Mouse (Mus musculus) kidney, adult 9 months (tissue): ENCODE measurements around the gene Lemd1.

ENCODE experiments used
- DNase-seq: peaks from one replicate; pipeline ENCODE4 v3.0.0; 2022

The Lemd1 gene

DNA sequence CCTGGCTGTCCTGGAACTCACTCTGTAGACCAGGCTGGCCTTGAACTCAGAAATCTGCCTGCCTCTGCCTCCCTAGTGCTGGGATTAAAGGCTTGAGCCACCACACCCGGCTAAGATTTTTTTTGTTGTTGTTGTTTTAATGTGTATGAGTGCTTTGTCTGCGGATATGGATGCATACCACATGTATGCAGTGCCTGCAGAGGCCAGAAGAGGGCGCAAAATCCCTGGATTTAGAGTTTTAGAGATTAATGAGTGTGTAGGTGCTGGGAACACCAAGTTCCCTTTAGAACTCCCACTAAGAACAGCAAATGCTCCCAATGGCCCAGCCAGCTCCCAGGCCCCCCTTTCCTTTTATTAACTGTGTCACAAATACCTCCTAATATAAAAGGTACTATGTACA lies 25.4 kb upstream of the Lemd1 start:
- DNase-seq, result no peak

GRCm38 (mm10) chr1:132168115-132168767 lies 23.0 kb upstream of the Lemd1 start:
- no peak for DNase-seq

- no peak for DNase-seq
Measured at GRCm38 (mm10) chr1:132170698-132171097, 20.5 kb upstream of the Lemd1 start.

GRCm38 (mm10) chr1:132171619-132172018 lies 19.6 kb upstream of the Lemd1 start:
- DNase-seq, result no peak

DNA sequence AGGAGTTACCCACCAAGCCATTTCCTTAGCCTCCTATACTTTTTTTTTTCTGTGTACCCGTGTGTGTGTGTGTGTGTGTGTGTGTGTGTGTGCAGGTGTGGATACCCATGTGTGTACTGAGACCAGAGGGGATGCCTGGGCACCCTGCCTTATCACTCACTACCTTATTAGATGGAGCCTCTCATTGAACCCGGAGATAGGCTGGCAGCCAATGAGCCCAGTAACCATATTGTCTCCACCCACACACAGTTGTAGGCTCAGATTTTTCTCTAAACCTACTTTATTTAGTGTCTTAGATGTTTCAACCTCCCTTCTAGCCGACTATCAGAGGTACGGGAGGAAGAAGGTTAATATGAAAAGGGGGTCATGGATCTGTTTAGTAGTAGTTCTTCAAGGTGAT lies 4.9 kb upstream of the Lemd1 start:
- DNase-seq, result no peak

- DNase-seq, result no peak
Measured at GRCm38 (mm10) chr1:132188442-132189066, 2.7 kb upstream of the Lemd1 start.

- DNase-seq, result no peak
Measured at GRCm38 (mm10) chr1:132189231-132189630, 2.0 kb upstream of the Lemd1 start.

DNA sequence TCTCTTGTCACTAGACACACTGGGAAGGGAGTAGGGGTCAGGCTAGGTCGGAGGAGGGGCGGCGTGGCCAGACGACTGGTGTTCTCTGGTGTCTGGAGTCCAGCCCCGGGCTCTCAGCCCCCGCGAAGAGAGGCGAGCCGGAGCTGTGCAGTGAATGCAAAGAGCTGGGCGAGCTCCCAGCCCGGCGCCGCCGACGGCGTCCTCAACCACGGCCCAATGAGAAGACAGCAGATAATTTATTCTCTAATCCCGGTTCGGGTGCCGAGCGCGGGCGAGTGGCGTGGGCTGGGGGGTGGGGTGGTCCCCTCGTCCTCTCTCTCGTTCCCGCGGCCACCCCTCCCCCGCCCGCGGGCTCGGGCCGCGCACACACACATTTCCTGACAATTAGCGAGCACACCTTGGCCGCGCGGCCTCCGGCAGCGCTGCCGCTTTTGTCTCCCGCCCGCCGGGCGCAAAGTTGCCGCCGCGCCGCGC lies 1.2 kb upstream of the Lemd1 start:
- DNase-seq, result no peak

DNA sequence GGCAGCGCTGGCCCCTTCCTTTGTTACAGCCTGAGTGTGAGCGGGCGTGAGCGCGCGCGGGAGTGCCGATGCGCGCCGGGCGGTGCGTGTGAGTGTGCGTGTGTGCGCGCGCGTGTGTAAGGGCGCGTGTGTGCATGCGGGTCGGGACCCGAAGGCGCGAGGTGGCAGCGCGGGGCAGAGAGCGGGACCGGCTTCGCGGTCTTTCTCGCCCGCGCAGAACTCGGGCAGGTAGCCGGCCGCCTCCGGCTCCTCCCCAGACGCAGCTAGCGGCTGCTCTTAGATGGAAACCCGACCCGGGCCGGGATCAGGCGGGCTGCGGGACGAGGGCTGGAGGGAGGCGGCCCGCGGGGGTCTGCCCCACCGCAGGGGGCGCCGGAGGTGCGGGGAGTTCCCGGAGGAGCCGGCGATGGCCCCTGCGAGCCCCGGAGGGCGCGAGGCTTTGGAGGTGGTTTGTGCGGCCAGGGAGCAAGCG lies 574 bp upstream of the Lemd1 start:
- no peak for DNase-seq

- DNase-seq, result no peak
Measured at GRCm38 (mm10) chr1:132191786-132192680, 802 bp downstream of the Lemd1 start.

DNA sequence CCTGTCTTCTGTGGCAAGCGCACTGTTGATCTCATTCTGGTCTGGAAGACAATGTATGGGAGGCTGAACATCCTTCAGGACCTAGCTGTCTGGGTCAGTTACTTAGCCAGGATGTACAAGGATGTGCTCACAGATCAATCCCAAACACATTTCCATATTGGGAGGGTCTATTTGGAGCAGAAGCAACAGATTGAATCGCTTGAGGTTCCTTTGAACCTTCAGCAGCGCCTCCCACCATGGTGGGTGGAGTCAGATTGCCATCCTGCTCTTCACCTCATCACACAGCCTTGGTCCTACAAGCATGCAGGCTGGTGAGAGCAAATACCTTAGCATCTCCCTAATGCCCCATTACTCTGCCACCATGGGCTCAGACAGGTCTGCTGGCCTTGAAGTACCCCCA lies 2.6 kb downstream of the Lemd1 start:
- DNase-seq, result no peak

- no peak for DNase-seq
Measured at GRCm38 (mm10) chr1:132194624-132195023, 3.4 kb downstream of the Lemd1 start.

DNA sequence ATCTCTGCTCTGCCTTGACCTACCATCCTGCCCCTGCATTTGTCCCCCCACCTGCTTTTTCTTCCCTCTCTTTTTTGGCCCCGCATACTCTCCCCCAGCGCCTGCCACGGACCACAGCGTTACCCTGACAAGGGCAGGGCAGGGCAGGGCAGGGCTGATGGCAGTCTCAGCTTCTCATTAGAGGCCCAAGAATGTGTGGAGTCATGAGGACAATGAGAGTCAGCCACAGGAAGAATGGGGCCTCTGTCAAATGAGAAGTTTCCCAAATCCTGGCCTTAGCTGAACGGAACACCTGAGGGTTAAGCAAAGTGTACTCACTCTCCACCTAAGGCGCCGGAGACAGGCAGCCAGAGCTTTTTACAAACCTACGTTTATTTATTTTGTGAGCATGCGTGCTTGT lies 3.9 kb downstream of the Lemd1 start:
- DNase-seq, result no peak

DNA sequence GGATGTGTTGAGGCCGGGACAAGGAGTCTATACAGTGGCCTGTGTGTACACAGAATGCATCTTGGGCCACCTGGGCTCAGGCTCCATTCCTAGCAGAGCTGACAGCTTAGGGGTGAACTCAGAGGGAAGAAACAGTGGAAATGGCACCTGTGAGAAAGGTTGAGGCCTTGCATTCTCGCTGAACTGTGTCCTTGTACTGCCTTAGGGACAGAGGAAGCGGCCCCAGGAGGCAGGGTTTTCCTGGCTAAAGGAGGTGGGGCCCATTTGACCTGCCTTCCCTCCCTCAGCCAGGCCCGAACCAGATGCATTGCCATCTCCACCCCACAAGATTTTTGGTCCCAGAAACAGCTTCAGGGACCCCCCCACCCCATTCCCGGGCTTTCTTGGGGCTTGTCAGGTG lies 4.5 kb downstream of the Lemd1 start:
- DNase-seq, result no peak

DNA sequence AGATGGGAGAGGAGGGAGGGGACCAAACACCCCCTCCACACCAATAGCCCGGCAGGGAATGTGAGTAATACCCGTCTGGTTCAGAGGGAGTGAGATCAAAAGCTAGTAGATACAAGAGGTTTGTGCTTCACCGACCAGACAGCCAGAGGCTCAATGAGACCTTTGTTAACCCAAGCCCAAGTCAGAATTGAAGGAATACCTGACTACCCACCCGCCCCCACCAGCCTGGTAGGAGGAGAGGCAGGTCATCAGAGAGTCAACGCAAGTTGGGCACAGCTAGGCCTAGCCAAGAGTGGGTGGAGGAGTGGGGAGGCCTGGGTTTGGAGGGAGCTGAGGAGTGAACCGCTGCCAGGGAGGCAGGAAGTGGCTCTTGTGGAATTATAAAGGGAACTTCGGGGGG lies 5.1 kb downstream of the Lemd1 start:
- DNase-seq, result no peak

GRCm38 (mm10) chr1:132197666-132198065 lies 6.4 kb downstream of the Lemd1 start:
- no peak for DNase-seq

DNA sequence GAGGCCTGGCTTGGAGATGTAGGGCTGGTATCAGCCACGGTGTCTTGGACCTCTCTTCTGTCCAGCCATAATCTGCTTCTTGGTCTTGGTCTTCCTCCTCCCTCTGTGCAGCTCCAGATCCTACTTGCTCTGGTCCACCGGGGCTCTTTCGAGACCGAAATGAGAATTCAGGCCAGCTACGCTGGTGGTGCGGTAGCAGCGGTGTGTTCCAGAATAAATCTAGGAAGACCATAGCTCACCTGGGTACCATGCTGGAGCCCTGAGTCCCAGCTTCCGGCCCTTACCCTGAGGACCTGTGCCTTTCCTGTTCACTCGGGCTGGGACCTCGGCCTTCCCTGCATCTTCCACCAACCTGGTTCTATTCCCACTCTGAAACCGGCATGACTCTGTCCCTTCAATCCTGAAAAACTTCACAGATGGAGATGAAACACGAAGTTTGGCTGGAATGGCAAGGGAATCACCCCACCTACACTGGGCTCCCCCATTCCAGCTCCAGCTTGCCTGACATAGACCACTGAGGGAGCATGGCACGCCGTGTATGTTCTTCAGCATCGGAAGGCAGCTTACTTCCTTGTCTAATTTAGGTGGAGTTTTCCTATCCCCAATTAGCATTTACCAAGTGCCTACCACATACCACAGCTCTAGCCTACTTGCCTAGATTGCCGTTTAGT lies 7.3 kb downstream of the Lemd1 start:
- DNase-seq, result no peak

DNA sequence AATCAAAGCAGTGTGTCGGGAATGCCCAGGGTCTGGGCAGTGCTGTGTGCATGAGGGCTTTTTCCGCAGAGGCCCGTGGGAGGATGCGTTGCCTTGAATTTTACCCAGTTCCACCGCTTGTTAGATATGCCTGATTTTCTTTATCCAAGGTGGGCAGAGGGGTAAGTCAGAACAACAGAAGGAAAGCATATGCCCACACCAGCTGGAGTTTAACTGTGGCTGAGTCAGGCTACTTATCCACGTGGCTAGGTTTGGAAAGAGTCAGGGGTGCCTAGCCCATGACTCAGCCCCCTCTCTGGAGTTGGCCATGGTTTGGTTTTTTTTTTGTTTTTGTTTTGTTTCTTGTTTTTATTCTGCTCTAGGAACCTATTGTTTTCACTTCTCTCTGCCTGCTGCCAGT lies 8.0 kb downstream of the Lemd1 start:
- DNase-seq, result no peak

GRCm38 (mm10) chr1:132199934-132200333 lies 8.7 kb downstream of the Lemd1 start:
- DNase-seq, result no peak

DNA sequence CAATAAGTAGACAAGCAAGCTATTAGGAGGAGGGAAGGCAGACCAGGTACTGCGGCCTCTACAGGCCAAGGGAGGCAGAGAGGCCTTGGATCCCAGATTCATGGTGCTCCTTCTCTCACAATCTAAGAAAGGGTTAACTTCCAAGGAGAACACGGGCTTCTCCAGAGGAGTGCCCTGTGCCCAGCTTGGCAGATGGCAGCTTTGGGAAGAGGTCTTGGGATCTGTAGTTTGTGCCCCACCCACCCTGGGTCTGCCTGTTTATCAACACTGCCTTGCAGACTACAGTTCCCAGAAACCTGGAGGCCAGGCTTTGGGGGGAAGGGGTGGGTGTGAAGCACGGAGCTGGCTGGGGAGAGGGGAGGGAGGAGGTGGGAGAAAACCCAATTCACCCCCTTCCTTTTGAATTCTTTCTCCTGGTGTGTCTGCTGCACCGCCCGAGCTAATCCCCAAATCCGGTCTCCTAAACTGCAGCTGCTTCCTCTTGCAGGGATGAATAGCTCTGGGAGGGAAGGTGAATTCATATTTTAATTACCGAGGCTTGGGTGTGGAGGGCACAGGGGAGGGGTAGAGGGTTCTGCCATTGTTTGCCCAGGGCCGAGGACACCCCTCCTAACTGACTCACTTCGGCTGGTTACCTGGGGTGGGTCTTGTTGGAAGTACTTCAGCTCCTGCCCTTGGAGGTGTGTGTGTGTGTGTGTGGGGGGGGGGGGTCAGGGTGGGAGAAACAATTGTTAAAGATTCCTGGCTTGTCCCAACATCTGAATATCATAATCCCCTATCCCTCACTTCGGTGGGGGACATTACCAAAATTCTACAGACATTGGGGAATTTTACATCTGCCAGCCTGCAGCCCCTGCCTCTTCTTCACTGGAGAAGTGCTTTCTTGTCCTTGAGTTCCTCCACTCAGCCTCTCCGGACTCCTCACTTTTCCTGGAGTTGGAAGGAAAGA lies 9.6 kb downstream of the Lemd1 start:
- DNase-seq, result no peak

DNA sequence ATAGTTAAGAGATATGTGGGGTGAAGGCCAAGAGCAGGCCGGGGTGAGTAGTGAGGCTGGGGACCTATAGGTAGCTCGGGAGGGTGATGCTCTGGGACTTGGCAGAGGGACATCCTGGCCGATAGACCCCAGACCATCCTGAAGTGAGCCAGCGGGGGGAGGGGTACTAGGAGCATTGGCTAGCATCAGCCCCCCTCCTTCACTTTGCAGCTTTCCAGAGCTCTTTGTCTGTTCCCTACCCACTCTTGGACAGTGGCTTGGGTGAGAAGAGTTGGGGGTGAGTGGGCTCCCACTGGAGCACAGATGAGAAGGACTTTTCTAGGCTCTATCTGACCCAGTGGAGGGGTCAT lies 10.3 kb downstream of the Lemd1 start:
- no peak for DNase-seq

GRCm38 (mm10) chr1:132201936-132202335 lies 10.7 kb downstream of the Lemd1 start:
- DNase-seq, result no peak
